Mouse (Mus musculus) brown adipose tissue, adult 24 weeks (tissue): ENCODE data around the gene Nlgn2. TPM values are rescaled to one million over a fixed set of nuclear protein-coding genes. Genes with fewer than 3 reads are reported as not detected.
A peak's percentile ranks its signal among the peaks of the same experiment; 100 is the strongest.
"Not testable (repeated sequence)": the region's sequence is repeated elsewhere in the genome, so short reads cannot be mapped to it uniquely, and the experiment has no call there.

Experiments used
- H3K27ac ChIP-seq: fragments of 200-500 bp; replicated peaks from 2 replicates; pipeline ENCODE4 v1.5.1; 2012; ENCODE audit warnings: low read depth, mild to moderate bottlenecking, low read length
- H3K4me1 ChIP-seq: fragments of 200-500 bp; 2 replicates; pipeline ENCODE4 v1.6.1; 2012; ENCODE audit warnings: low read length, mixed read lengths; ENCODE audit not compliant: control insufficient read depth, insufficient read depth, insufficient read length
- H3K4me3 ChIP-seq: fragments of 200-500 bp; 2 replicates; pipeline ENCODE4 v1.5.1; 2012; ENCODE audit warnings: low read depth, mild to moderate bottlenecking, low read length, moderate library complexity; ENCODE audit not compliant: insufficient read depth
- polyA plus RNA-seq: library from polyadenylated mRNA; stranded (reverse); fragments of >200 nt; gene quantifications from 2 replicates; pipeline ENCODE4 v1.2.4, GENCODE M21; 2012; ENCODE audit not compliant: missing spikeins, insufficient read depth, insufficient read length

The Nlgn2 gene
- polyA plus RNA-seq, 1 experiment, result 1.8 TPM

DNA sequence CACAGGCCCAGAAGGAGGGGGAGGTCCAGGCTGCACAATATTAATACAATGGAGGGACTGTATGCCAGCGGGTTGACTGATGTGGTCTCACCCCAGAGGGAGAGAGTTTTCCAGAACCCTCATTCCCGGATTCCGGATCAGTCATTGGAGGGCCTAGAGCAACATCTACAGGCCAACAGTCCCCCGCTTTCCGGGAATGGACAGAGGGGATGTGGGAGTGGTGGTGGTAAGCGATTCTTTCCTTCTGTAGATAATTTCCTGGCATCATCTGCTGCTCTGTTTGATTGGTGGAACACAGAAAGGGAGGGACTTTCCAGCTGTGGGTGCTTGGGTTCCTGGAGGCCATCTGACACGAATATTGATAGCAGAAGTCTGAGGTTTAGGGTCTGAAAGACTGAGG, 38.6 kb upstream of the Nlgn2 start:
- H3K4me3 ChIP-seq, result no peak overlapping the region
- H3K27ac ChIP-seq, result peak overlapping the region; percentile 30
- peaks cover 6% of the 10 kb centered on the region for H3K4me1 ChIP-seq

DNA sequence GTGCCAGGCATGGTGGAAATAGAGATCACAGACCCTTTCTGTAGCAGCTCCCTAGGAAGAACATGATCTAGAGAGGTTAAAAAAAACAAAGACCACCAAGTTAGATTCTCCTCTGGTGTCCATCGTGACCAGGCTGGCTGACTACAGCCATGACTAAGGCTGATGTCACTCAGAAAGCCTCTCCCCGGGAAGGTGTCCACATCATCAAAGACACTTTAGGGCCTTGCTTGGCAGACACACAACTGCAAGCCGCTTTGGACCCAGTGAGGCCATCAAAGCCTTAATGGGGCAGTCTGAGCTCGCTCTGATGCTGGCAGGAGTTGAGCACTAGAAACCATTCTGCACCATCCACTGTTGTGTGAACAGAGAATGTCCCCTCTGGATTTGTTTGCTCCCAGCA, 34.9 kb upstream of the Nlgn2 start:
- H3K4me1 ChIP-seq, result peaks cover 5% of the 10 kb centered on the region; the same call in 1 of the 2 replicates
- no peak overlapping the region for H3K4me3 ChIP-seq
- H3K27ac ChIP-seq, result no peak overlapping the region

DNA sequence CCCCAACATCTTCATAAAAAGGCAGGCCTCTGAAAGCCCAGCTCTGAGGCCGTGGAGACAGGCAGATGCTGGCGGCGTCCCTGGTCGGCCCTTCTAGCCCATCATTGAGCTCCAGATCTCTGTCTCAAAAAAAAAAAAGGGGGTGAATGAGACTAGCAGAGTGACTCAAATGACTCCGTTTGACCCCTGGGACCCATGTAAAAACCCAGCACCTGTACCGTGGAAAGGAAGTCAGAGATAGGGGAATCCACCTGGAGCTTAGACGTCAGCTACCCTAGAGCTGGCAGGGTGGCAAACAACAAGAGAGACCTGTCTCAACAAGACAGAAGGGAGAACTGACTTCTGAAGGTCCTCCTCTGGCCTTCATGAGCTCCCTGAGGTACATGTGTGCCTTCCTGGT, 34.2 kb upstream of the Nlgn2 start:
- peaks cover 10% of the 10 kb centered on the region; the same call in 1 of the 2 replicates for H3K4me1 ChIP-seq
- H3K27ac ChIP-seq, result no peak overlapping the region
- no peak overlapping the region for H3K4me3 ChIP-seq

DNA sequence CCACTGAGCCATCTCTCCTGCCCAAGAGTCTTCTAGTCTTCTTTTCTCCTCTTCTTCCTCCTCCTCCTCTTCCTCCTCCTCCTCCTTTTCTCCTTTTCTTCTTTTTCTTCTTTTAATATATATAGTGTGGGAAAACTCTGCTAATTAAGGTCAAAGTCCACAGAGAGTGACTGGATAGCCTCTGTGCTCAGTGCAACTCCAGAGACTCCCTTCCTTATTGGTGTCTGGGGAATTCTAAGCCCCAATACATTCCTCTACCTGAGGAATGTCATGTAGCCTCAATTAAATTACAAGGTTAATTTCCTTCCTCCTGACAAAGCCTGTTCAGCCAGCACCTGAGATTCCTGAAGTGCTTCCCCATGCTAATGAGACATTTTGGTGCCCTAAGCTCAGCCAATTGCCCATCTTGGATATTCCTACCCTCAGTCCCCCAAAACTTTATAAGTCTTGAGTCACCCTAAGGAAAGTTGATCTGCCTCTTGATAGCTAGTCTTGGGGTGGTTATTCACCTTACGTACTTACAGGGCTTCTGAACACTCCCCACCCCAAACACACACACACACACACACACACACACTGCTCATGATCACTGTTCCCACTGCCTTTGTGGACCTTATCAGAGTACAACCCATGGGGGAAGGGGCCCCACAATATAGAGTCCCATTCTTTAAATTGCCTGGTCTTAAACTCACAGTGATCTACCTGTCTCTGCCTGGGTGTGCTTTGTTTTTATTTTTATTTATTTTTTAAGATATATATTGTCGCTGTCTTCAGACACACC, 32.9 kb upstream of the Nlgn2 start:
- Histone ChIP-seq H3K4me1 (peaks cover 9% of the 10 kb centered on the region; the same call in 1 of the 2 replicates), H3K27ac (0 out of 2 replicates have a peak overlapping the region, but pooled peaks have one; percentile 47), H3K4me3 (no peak overlapping the region)

DNA sequence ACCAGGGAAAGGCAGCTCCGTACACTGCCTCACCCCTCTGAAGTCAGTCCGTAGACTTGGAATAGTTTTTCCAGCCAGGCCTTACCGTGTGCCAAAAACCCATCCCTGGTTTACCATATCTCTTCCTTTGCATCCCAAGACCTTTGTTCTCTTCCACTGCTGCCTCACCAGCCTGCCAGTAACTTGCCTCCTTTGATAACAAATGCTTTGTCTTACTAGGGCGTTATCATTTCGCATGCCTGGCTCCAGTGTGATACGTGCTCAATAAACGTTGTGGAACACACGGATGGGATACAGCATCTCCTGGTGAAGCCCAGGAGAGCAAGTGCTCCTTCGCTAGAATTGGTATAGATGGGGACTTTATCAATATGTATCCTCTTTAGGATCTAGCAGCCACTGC, 29.8 kb upstream of the Nlgn2 start:
- Histone ChIP-seq H3K4me3 (no peak overlapping the region), H3K27ac (0 out of 2 replicates have a peak overlapping the region, but pooled peaks have one; percentile 19), H3K4me1 (peaks cover 9% of the 10 kb centered on the region; the same call in 1 of the 2 replicates)

DNA sequence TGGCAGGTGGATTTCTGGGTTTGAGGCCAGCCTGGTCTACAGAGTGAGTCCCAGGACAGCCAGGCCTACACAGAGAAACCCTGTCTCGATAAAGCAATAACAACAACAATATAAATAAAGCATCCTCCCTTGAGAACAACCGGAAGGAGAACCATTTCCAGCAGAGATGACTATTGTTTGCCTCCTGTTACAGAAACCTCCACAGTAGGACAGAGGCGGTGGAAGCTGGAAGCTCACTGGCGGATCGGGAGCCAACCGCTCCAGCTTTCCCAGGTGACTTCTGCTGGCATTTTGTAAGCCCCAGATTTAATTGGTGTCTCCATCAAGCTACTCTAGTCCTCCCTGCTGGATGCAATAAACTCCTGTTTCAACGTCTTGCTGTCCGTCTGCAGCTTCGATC, 28.0 kb upstream of the Nlgn2 start:
- peak overlapping the region; percentile 36; the same call in 1 of the 2 replicates for H3K4me3 ChIP-seq
- peak overlapping the region; percentile 59 for H3K27ac ChIP-seq
- H3K4me1 ChIP-seq, result peaks cover 8% of the 10 kb centered on the region; the same call in 1 of the 2 replicates

DNA sequence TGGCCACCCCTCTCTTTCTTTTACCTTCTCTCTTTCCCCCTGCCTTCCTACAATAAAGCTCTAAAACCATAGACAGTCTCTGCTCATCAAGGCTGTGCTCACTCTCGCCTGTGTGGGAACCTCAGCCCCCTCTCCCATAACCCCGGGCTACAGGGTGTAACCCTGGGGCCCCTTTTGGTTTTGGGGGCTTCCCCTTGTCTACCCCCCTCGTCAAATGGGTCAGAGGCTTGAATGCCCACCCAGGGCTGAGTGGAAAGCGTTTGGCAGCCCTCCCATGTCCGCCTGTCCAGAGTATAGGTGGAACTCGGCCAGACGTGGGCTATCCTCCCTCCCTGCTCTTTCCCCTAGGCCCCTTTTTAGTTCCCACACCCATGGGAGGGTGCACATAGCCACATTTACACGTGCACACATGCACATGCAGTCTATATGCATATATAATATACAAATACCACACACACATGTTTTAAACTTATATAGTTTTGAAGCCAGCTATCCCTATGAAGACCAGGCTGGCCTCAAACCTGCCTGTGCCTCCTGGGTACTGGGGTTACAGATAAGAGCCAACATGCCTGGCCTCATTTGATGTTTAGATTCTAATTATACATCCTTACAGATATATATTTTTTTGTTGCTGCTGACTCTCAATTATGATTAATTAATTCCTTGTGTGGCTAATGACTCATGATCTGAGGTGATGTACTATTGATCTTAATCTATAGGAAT, 26.7 kb upstream of the Nlgn2 start:
- H3K4me1 ChIP-seq, result peaks cover 8% of the 10 kb centered on the region; the same call in 1 of the 2 replicates
- no peak overlapping the region for H3K27ac ChIP-seq
- H3K4me3 ChIP-seq, result no peak overlapping the region

DNA sequence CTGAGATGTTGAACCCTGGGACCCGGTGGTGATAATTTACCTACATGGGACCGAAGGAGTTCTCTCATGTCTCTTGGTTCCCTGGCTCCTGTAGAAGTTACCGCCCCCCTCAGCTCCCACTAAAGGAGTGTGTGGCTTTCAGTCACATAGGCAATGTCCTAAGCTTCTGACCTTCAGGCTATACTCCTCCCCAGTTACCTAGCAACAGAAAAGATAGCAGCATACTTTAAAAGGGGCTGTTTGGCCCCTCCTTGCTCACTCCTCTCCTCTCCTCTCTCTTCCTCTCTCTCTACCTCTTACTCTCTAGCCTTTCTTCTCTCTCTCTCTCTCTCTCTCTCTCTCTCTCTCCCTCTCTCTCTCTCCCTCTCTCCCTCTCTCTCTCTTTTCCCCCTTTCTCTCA, 26.1 kb upstream of the Nlgn2 start:
- H3K27ac ChIP-seq, H3K4me3 ChIP-seq, H3K4me1 ChIP-seq: not testable (repeated sequence)

DNA sequence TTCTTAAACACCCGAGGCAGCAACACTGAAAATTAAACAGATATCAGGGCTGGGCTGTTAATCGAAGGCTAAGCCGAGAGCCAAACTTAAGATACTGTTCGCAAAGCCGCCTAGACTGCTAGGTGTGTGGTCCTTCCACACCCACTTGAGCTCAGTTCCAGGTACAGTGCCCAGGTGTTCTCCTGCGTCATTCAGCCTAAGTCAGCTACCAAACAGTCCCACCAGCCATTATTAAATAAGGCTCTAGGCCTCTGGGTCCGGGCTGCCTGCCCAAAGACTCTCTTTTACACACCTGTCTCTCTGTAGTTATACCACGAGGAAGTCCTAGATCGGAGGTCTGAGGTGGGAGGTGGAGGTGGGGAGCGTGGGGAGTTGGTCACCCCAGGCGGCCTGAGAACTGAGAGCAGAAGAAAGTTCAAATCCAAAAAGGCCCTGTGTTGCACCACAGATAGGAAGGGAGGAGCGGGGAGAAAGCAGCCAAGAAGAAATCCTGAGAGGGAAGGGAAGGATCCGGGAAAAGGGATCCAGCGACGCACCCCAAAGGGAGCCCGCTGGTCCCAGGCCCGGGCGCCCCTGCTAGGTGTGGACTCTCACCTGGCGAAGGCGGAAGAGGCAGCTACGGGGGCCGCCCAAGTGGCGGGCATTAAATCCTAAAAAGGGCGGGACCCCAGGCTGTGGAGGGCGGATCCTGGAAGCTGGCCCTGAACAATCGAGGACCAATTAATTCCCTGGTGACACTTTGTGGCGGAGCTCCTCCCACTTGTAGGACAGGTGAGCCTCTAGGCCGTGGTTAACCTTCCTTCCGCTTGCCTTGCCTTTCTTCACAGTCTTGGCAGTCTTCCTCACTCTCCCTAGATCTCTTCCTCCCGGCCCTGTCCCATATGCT, 20.8 kb upstream of the Nlgn2 start, which contains the start of gene Tnk1:
Gene Tnk1, minus strand, starts transcription at position 618 of the 886 bp plus-strand sequence.
- Histone ChIP-seq H3K4me3 (no peak within 1 kb of the TSS), H3K4me1 (peaks cover 5% of the 10 kb centered on the region), H3K27ac (no peak within 1 kb of the TSS)

DNA sequence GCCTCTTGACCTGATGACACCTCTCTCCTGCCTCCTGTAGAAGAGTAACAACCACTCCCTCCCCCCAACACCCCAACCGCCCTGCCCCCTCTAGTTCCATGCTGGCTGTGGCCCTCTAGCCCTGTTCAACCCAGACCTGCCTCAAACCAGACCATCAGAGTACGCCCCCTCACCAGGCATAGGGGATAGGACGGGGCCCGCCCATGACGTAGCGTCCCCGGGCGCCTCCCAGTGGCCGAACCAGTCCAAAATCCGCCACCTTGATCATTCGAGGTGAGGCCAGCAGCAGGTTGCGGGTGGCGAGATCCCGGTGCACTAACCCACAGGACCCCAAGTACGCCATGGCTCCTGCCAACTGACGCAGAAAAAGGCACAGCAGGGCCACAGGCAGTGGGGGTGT, 17.8 kb upstream of the Nlgn2 start:
- no peak overlapping the region for H3K4me3 ChIP-seq
- H3K27ac ChIP-seq, result no peak overlapping the region
- H3K4me1 ChIP-seq, result peaks cover 5% of the 10 kb centered on the region

DNA sequence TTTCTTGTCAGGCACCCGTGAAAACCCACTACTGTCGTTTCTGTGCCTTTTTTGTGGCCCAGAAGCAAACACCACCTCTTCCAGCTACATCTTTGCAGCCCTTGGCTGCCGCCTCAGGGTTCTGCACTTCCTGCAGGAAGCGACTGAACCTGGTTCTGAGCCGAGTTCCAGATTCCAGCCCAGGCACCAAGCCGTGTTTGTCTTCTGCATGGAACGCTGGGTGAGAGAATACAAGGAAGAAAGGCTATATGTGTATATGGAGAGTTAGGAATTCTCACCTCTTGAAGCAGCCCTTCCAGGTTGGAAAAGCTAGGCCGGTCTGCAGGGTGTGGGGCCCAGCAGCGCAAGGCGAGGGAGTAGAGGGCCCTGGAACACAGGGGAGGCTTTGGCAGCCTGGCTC, 17.1 kb upstream of the Nlgn2 start:
- Histone ChIP-seq H3K27ac (peak overlapping the region; percentile 73), H3K4me1 (peaks cover 5% of the 10 kb centered on the region), H3K4me3 (no peak overlapping the region)

DNA sequence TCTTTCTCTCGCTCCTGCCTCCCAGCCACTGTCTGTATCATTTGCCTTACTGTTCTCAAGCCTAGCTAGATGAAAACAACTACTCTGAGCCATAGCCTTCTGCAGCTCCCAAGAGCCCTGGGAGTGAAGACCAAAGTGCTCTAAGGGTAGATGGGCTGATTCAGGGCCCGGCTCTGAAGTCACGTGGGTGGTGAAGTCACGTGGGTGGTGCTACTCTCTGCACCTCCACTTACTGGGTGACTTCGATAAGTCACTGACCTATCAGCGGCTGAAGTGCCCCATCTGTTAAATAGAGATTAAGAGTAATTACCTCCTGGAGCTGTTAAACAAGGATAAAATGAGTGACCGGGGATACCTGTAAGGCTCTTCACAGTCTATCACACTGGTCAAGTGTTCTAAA, 16.4 kb upstream of the Nlgn2 start:
- no peak overlapping the region for H3K27ac ChIP-seq
- peaks cover 5% of the 10 kb centered on the region for H3K4me1 ChIP-seq
- no peak overlapping the region for H3K4me3 ChIP-seq

DNA sequence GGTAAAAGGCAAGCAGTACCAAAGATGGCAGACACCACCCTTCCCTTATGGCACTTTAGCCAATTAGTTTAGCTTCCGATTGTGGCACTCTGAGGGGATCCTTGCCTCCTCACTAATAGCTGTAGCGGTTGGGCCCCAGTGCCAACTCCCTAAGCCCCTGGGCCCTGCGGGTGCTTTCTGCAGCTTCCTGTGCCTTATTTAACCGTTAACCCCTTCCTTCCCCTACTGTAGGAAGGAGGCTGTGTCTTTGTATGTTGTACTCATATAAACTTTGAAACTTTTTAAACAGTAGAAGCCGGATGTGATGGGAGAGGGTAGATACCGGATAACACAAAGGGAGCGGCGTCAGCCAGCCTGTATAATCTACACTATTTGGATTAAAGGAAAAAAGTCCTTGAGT, 13.2 kb upstream of the Nlgn2 start:
- Histone ChIP-seq H3K27ac (no peak overlapping the region), H3K4me3 (no peak overlapping the region), H3K4me1 (peaks cover 10% of the 10 kb centered on the region)

DNA sequence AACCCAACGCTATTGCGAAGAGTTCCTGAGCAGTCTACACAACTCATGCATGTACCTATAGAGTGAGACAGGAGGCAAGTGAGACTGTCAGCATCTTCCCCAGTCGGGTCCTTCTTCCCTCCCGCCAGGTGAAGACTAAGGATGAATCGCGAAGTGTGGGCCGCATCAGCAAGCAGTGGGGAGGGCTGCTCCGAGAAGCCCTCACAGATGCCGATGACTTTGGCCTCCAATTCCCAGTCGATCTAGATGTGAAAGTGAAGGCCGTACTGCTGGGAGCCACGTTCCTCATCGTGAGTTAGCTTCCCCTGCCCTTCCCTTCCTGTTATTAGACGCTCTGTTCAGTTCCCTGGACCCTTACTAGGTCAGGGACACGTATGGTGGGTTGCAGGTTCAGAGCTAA, 12.3 kb upstream of the Nlgn2 start:
- no peak overlapping the region for H3K4me3 ChIP-seq
- H3K27ac ChIP-seq, result 0 out of 2 replicates have a peak overlapping the region, but pooled peaks have one; percentile 82
- peaks cover 13% of the 10 kb centered on the region for H3K4me1 ChIP-seq

DNA sequence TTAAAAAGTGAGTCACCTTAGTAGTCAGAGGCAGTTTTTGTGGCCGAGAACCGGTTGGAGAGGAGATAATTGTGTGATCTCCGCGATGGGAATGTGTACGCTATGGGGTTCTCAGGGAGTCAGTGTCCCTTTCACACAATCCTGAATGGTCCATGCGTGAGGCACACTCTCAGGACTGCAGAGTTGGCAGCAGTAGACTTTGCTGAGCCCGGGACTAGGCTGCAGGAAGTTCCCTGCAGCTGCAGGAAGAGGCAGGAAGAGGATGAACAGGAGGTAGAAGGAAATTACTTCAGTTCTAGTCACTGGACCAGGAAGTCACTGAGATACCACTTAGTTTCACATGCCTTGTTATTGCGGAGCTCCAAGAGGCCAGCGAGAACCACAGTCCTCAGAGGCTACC, 11.5 kb upstream of the Nlgn2 start:
- 0 out of 2 replicates have a peak overlapping the region, but pooled peaks have one; percentile 4 for H3K4me3 ChIP-seq
- H3K4me1 ChIP-seq, result peaks cover 11% of the 10 kb centered on the region
- peak overlapping the region; percentile 82 for H3K27ac ChIP-seq
